In genomic region chr1:87826474-87826873, GRCm38 (mm10) we compare ENCODE assay signal across 16 mouse cellular contexts. TPM values are rescaled to one million over a fixed set of nuclear protein-coding genes. Genes with fewer than 3 reads are reported as not detected.
"Had no signal": no experiment of that assay in that cellular context is flagged by ENCODE, and none has a peak within 500 bp of the region (broad histone marks: within the 10 kb centered on the region; RNA-seq: fewer than 3 reads in every experiment).

No protein-coding gene starts in this region.

- H3K27me3 ChIP-seq: lung, embryonic 15.5 days; megakaryocyte, embryonic 14.5 days; midbrain, embryonic 13.5 days; midbrain, embryonic 15.5 days; neural tube, embryonic 12.5 days; stomach, embryonic 15.5 days had no signal

- H3K27ac ChIP-seq: lung, embryonic 15.5 days; midbrain, embryonic 13.5 days; midbrain, embryonic 15.5 days; neural tube, embryonic 12.5 days; stomach, embryonic 15.5 days; stomach, postnatal 0 days had no signal

- H3K36me3 ChIP-seq: lung, embryonic 15.5 days; midbrain, embryonic 13.5 days; midbrain, embryonic 15.5 days; neural tube, embryonic 12.5 days; stomach, embryonic 15.5 days had no signal

- ATAC-seq: lung, postnatal 0 days; midbrain, embryonic 13.5 days; midbrain, embryonic 15.5 days had no signal

- DNase-seq: lung, adult 2 months; lung, postnatal 14 days; lung, postnatal 36 days; right cerebral cortex, postnatal 14 days; thymus, adult 2 months; thymus, postnatal 25 days had no signal

- H3K4me3 ChIP-seq: lung, embryonic 15.5 days; midbrain, embryonic 13.5 days; midbrain, embryonic 15.5 days; neural tube, embryonic 12.5 days; stomach, embryonic 15.5 days had no signal

- H3K9ac ChIP-seq: lung, embryonic 15.5 days; midbrain, embryonic 13.5 days; midbrain, embryonic 15.5 days; neural tube, embryonic 12.5 days; stomach, embryonic 15.5 days had no signal

- H3K4me2 ChIP-seq: lung, embryonic 15.5 days; midbrain, embryonic 11.5 days; midbrain, embryonic 13.5 days; midbrain, embryonic 15.5 days; neural tube, embryonic 12.5 days; stomach, embryonic 15.5 days had no signal

- H3K9me3 ChIP-seq: lung, embryonic 15.5 days; megakaryocyte, embryonic 14.5 days; midbrain, embryonic 13.5 days; midbrain, embryonic 15.5 days; neural tube, embryonic 12.5 days; stomach, embryonic 15.5 days had no signal

- H3K4me1 ChIP-seq: midbrain, embryonic 15.5 days; neural tube, embryonic 12.5 days; stomach, embryonic 15.5 days had no signal

RNA-seq across cellular contexts. Expression of gene Sag, which starts 23.0 kb away (rescaled TPM):
- total RNA-seq: midbrain, postnatal 0 days had no signal
